Mouse (Mus musculus) spleen, adult 2 months (tissue): ENCODE data around the gene Smoc1.

ENCODE experiments used
- CTCF ChIP-seq: fragments of 200-500 bp; IDR thresholded peaks from 2 replicates; pipeline ENCODE4 v1.5.1; 2011; ENCODE audit warnings: mild to moderate bottlenecking, inconsistent platforms; ENCODE audit not compliant: insufficient read depth, insufficient read length, insufficient replicate concordance; ENCODE audit errors: extremely low read depth
- POLR2A ChIP-seq: fragments of 200-500 bp; IDR thresholded peaks from 2 replicates; pipeline ENCODE4 v1.6.1; 2011; ENCODE audit warnings: low read depth, low read length, inconsistent platforms

DNA sequence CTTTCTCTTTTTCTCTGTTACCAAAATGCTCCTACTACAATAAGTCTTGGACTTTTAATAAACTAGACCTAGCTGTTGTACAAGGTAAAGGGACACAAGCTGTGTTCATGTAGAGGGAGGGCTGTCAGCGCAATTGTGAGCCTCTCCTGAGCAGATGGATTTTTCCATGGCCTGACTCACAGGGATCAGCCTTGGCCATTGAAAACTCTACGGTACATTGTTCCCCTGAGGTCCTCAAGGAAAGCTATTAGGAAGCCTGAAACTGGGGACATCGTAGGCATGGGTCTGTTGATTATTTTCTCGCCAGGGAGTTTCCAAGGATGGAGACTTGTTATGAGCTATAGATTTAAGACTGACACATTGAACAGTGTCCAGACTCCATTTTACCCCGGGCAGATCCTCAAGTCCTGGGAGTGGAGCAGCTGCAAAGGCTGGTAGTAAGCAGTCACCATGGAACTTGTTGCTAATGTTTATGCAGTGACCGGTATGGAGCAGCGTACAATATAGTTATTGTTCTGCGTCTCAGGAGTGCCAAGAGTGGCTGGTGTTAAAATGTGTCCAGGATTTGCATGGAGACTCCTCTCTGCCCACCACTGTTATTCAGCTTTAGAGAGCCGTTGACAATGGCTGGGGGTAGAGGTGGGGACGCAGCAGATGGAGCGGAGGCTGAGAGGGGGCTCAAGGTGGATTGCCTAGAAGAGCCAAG lies 28.5 kb downstream of the Smoc1 start:
- TF ChIP-seq CTCF (no peak), POLR2A (no peak)
